Mouse (Mus musculus) spleen, adult 18-20 months (tissue): Measurements from ENCODE around the gene Zdhhc5.
A peak's percentile ranks its signal among the peaks of the same experiment; 100 is the strongest.
"Not testable (repeated sequence)": the region's sequence is repeated elsewhere in the genome, so short reads cannot be mapped to it uniquely, and the experiment has no call there.

Experiments used
- DNase-seq, 2 experiments: peaks; one replicate each; pipeline ENCODE4 v3.0.0; 2022; ENCODE audit warnings: mixed read lengths in 2 of 2

Gene Zdhhc5

DNA sequence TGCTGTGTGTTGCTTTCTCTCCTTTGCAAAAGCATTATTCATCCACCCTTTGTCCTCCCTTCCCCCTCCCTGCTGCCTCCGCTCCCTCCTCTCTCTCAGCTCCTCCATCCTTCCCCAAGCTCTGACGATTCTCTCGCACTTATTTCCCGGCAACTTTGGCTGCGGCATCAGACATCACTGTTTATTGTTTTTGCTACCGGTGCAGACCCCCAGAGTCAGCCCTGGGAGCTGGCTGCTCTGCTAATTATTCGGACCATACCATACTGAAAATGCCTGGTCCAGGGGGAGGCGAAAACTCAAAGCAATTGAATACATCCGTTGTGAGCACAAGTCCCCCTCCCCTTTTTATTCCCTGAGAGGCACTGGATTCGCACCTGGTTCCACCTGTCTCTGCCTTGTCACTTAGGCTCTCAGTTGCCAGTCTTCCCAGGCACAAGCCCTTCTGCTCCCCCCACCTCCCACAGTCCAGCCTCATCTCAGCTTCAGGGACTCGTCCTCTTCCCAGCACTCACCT, 19.4 kb upstream of the Zdhhc5 start:
- DNase-seq = no peak

- no peak for DNase-seq
Observed at GRCm38 (mm10) chr2:84733579-84734300, 18.8 kb upstream of the Zdhhc5 start, which contains the start of gene Ypel4. Ypel4 (plus strand) TSS chr2:84734058.

DNA sequence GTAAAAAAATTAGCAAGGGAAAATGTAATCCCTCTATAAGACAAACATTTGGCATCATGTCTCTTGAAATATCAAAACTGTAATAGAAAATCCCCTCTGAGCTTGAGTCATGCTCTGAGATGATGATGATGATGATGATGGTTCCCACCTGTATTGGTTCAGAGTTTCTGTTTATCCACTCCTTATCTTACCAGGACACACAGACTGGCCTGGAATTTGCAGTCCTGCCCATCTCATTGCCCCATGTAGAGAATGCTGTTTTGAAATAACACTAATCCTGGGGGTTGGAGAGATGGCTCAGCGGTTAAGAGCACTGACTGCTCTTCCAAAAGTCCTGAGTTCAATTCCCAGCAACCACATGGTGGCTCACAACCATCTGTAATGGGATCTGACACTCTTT, 17.4 kb upstream of the Zdhhc5 start:
- DNase-seq = no peak

DNA sequence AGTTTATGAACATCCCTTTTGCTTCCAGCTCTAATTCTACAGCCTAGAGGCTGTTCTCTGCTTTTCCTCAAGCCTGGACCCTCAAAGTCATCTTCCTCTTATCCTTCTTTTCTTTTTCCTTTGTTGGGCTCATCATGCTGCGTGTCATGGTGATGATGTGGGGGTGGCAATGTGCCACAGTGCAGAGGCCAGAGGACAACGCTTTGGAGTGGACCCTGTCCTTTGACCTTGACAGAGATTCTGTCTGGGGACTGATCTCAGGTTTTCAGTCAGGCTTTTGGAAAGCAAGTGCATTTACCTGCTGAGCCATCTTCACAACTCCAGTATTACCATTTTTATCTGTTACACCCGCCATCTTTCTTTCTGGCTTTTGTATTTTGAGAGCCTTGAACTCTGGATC, 16.2 kb upstream of the Zdhhc5 start:
- DNase-seq = no peak

GRCm38 (mm10) chr2:84728191-84728590, 13.2 kb upstream of the Zdhhc5 start:
- DNase-seq = not testable (repeated sequence)

- DNase-seq = peak; percentile 94 to 96
Observed at GRCm38 (mm10) chr2:84727172-84727858, 12.3 kb upstream of the Zdhhc5 start, which contains the start of gene Clp1. Clp1 (minus strand) TSS chr2:84727350.

DNA sequence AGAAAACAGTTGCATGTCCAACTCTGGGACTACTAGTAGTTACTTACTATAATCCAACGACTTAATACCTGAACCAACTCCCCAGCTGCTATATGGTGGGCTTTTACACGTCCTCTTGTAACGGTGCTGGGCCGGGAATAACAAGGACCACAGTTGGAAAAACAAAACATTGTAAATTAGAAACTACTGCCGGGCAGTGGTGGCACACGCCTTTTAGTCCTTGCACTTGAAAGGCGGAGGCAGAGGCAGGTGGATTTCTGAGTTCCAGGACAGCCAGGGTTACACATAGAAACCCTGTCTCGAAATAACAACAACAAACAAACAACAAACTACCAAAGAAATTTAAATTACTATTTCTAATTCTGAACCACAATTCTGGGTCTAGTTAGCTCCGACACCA, 11.7 kb upstream of the Zdhhc5 start:
- DNase-seq = no peak

- DNase-seq = no peak
Observed at GRCm38 (mm10) chr2:84725770-84726169, 10.8 kb upstream of the Zdhhc5 start.

- DNase-seq = no peak
Observed at GRCm38 (mm10) chr2:84723856-84724255, 8.9 kb upstream of the Zdhhc5 start.

DNA sequence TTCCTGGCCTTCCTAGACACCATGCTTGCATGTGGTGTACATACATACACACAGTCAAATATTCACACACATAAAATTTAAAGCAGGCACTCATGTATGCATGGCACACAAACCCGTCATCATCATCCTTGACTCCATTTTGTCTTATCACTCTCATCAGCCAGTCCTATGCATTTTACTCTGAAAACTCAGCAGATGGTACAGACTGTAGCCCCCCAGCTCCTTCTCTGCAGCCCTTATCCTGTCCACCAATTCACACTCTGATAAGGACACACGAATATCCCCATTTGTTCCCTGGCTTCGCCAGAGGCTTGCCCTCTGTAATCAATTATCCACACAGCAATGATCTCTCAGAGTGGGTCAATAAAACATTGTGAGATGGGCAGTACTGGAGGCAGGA, 6.2 kb upstream of the Zdhhc5 start:
- DNase-seq = no peak

GRCm38 (mm10) chr2:84720718-84721117, 5.7 kb upstream of the Zdhhc5 start:
- DNase-seq = no peak

- no peak for DNase-seq
Observed at GRCm38 (mm10) chr2:84717357-84717756, 2.4 kb upstream of the Zdhhc5 start.

DNA sequence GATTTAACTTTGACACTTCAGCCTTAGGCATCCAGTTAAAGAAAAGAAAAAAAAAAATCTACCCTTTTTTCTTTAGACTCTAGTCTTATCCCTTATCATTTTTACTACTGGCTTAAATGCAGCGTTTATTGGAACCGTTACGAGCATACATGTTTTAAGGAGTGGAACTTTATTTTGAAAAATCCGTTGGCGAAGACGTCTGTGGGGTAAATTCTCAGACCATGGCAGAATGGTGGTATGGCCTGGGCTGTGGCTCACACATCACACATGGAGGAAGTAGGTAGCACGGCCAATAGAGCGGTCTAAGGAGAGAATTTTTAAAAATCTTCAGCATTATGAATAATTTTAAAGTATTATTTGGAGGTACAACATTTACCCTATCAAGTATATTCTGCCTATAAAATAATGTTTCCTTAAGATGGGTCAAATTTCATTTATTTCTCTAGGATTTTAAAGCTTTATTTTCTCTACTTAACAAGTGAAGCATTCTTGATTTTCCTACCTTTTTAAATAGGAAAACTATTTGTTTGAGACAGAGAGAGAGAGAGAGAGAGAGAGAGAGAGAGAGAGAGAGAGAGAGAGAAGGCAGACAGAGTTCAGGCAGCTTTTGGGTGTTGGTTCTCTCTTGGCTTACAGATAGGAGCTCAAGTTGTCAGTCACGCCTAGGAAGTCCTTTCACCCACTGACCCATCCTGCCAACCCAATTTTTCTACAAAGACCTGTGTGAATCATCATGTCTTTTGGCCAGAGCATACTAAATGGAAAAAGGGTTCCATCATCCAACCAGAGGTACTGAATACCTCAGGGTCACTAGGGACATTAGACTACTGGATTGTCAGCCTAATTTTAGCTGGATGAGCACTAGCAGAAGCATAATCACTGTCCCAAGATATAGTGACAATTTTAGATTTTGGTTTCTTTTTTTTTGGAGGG, 1.7 kb upstream of the Zdhhc5 start:
- DNase-seq = no peak

GRCm38 (mm10) chr2:84715562-84716361, 782 bp upstream of the Zdhhc5 start:
- peak; percentile 51 to 59 for DNase-seq

GRCm38 (mm10) chr2:84714422-84714810, 564 bp downstream of the Zdhhc5 start:
- no peak for DNase-seq

- DNase-seq = no peak
Observed at GRCm38 (mm10) chr2:84711898-84712297, 3.1 kb downstream of the Zdhhc5 start.

GRCm38 (mm10) chr2:84707523-84707922, 7.5 kb downstream of the Zdhhc5 start:
- no peak for DNase-seq

GRCm38 (mm10) chr2:84705295-84705694, 9.7 kb downstream of the Zdhhc5 start:
- no peak for DNase-seq

DNA sequence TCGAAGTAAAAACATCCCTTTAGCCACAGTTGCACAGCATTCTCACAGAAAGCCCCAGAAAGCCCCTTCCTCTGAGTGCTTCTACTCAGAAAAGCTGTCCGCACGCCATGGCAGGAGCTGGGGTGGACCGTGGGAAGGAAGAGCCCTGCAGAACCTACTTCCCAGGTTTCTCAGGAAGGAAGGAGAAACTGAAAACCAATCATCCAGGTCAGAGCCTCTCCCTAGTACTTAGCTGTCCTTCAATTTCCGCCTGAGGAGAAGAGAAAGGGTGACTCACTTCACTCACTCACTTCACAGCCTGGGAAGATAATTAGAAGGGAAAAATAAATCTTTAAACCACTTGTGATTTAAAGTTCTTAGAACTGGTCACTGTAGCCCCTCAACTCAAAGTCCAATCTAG, 10.7 kb downstream of the Zdhhc5 start:
- no peak for DNase-seq

GRCm38 (mm10) chr2:84703497-84703896, 11.5 kb downstream of the Zdhhc5 start:
- DNase-seq = no peak

DNA sequence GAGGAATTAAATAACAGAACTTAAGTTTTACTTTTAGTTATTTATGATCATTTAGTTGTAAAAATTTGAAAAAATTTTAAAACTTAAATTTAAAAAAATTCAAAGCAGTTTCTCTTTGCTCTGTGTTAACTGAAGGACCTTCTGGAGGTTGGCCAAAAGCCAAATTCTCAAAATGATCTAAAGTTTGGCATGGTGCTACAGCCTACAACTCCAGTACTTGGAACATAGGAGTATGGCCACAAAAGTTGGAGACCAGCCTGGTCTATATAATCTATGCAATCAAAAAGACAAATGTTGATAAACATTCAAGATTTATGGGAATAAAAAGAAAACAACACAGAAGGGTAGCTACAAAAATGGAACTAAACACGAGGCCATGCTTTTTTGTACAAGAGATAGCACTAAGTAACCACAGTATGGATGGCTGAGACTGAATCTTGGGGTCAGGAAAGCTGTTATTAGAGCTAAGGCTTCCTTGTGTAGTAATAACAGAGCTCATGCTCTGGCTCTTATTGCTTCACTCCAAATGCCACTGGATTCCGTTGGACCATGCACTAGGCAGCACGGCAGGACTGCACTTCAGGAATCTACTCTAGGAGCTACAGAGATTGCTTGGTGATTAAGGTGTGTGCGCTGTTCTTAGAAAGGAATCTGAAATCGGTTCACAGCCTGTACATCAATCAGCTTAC, 19.8 kb downstream of the Zdhhc5 start:
- no peak for DNase-seq

GRCm38 (mm10) chr2:84690050-84690449, 24.9 kb downstream of the Zdhhc5 start:
- no peak for DNase-seq
